In genomic region chr7:80403551-80403950, GRCm38 (mm10) we compare ENCODE assay signal across 8 mouse cellular contexts. TPM values are rescaled to one million over a fixed set of nuclear protein-coding genes. Genes with fewer than 3 reads are reported as not detected.
A peak's percentile ranks its signal among the peaks of the same experiment; 100 is the strongest.
DNase-seq lines count a peak whose midpoint lies in the region; ATAC-seq and TF ChIP-seq lines count a peak whose summit lies in the region.

No protein-coding gene starts in this region.

- no peaks in the 10 kb centered on the region for H3K27me3 ChIP-seq in forebrain, postnatal 0 days (ENCODE audit: insufficient read depth, low read length)
- H3K27me3 ChIP-seq in hindbrain, embryonic 12.5 days = peaks cover 17% of the 10 kb centered on the region
- peaks cover 17% of the 10 kb centered on the region for H3K27me3 ChIP-seq in limb, embryonic 12.5 days

- H3K9me3 ChIP-seq in forebrain, postnatal 0 days (ENCODE audit: low read length) = no peaks in the 10 kb centered on the region
- H3K9me3 ChIP-seq in hindbrain, embryonic 12.5 days (replicated peaks) = no peaks in the 10 kb centered on the region
- H3K9me3 ChIP-seq in limb, embryonic 12.5 days = no peaks in the 10 kb centered on the region

- H3K4me3 ChIP-seq in bone marrow, adult 2 months (replicated peaks; ENCODE audit: control insufficient read depth, low read depth, low read length) = no peak overlapping the region
- no peak overlapping the region for H3K4me3 ChIP-seq in forebrain, postnatal 0 days (ENCODE audit: low read depth, low read length)
- H3K4me3 ChIP-seq in hindbrain, embryonic 12.5 days = no peak overlapping the region
- 0 out of 2 replicates have a peak overlapping the region, but pooled peaks have one; percentile 95 for H3K4me3 ChIP-seq in limb, embryonic 12.5 days (replicated peaks)

- TF ChIP-seq CTCF in bone marrow, adult 2 months (IDR thresholded peaks at IDR 0.05; ENCODE audit: control insufficient read depth, insufficient read depth, low read length) = no peak
- no peak for TF ChIP-seq CTCF in forebrain, postnatal 0 days (IDR thresholded peaks at IDR 0.05; ENCODE audit: low read depth)

- DNase-seq in frontal cortex, postnatal 14 days (ENCODE audit: low spot score in 2 of 2) = no peak
- DNase-seq in forebrain, postnatal 0 days = peak; percentile 83
- DNase-seq in naive thymus-derived CD4-positive, alpha-beta T cell, adult 2 months (ENCODE audit: low read depth) = peak; percentile 43
- no peak for DNase-seq in thymus, postnatal 36 days

- ATAC-seq in frontal cortex, adult (ENCODE audit: low TSS enrichment) = peak; percentile 31; the same call in 1 of the 2 replicates
- peak; percentile 56; the same call in 1 of the 2 replicates for ATAC-seq in forebrain, postnatal 0 days
- no peak for ATAC-seq in hindbrain, embryonic 12.5 days (ENCODE audit: low FRiP score)
- ATAC-seq in limb, embryonic 12.5 days (ENCODE audit: insufficient number of reproducible peaks, insufficient read depth, low FRiP score, low TSS enrichment, low read depth) = no peak

- peaks cover 6% of the 10 kb centered on the region for H3K4me1 ChIP-seq in bone marrow, adult 2 months (ENCODE audit: control insufficient read depth, insufficient read depth, low read length)
- H3K4me1 ChIP-seq in forebrain, postnatal 0 days (ENCODE audit: insufficient read depth) = peaks cover 20% of the 10 kb centered on the region
- H3K4me1 ChIP-seq in hindbrain, embryonic 12.5 days = peaks cover 29% of the 10 kb centered on the region
- H3K4me1 ChIP-seq in limb, embryonic 12.5 days (replicated peaks) = peaks cover 33% of the 10 kb centered on the region

- H3K4me2 ChIP-seq in forebrain, postnatal 0 days (ENCODE audit: low read depth) = peak overlapping the region; percentile 95; the same call in 1 of the 2 replicates
- H3K4me2 ChIP-seq in hindbrain, embryonic 12.5 days (replicated peaks) = peak overlapping the region; percentile 90
- peak overlapping the region; percentile 80 for H3K4me2 ChIP-seq in limb, embryonic 12.5 days

- 21% methylated on average over 9 of the region's 9 CpGs for WGBS in bone marrow, adult 2 months
- WGBS in forebrain, postnatal 0 days = 32% methylated on average over 9 of the region's 9 CpGs
- 57% methylated on average over 9 of the region's 9 CpGs for WGBS in hindbrain, embryonic 12.5 days
- 54% methylated on average over 9 of the region's 9 CpGs for WGBS in limb, embryonic 12.5 days

- no peaks in the 10 kb centered on the region for H3K36me3 ChIP-seq in forebrain, postnatal 0 days (ENCODE audit: insufficient read depth)
- H3K36me3 ChIP-seq in hindbrain, embryonic 12.5 days = no peaks in the 10 kb centered on the region
- peaks cover 2% of the 10 kb centered on the region; the same call in 1 of the 2 replicates for H3K36me3 ChIP-seq in limb, embryonic 12.5 days

- no peak overlapping the region for H3K9ac ChIP-seq in forebrain, postnatal 0 days
- no peak overlapping the region for H3K9ac ChIP-seq in hindbrain, embryonic 12.5 days
- no peak overlapping the region; the same call in 1 of the 2 replicates for H3K9ac ChIP-seq in limb, embryonic 12.5 days (replicated peaks)

- TF ChIP-seq POLR2A in bone marrow, adult 2 months (IDR thresholded peaks at IDR 0.05; ENCODE audit: borderline replicate concordance, control insufficient read depth, low read depth, low read length) = no peak

- H3K27ac ChIP-seq in bone marrow, adult 2 months (ENCODE audit: control insufficient read depth, insufficient read depth, low read depth, low read length, poor library complexity) = peak overlapping the region; percentile 14; the same call in 1 of the 2 replicates
- no peak overlapping the region for H3K27ac ChIP-seq in forebrain, postnatal 0 days (ENCODE audit: low read depth, low read length)
- no peak overlapping the region for H3K27ac ChIP-seq in hindbrain, embryonic 12.5 days
- no peak overlapping the region for H3K27ac ChIP-seq in limb, embryonic 12.5 days

RNA-seq across cellular contexts. Expression of gene Furin, which starts 1.7 kb away (rescaled TPM):
- polyA plus RNA-seq in bone marrow, adult 2 months (2011; ENCODE audit: insufficient read depth, insufficient read length, low replicate concordance, missing spikeins) = 22.2 and 31.0 TPM in 2 replicates
- 16.9 and 21.8 TPM in 2 replicates for total RNA-seq in forebrain, postnatal 0 days (2014; rRNA removed)
- polyA plus RNA-seq in forebrain, postnatal 0 days (2015; fragmentation: Nextera tagmentation; extraction: Ambion mirVana) = 6.8 and 7.7 TPM in 2 replicates
- polyA plus RNA-seq in hindbrain, embryonic 12.5 days (2016; fragmentation: Nextera tagmentation; extraction: Ambion mirVana) = 6.1 and 6.9 TPM in 2 replicates
- polyA plus RNA-seq in limb, embryonic 12.5 days (2016; fragmentation: Nextera tagmentation; extraction: Ambion mirVana) = 10.7 and 13.2 TPM in 2 replicates

RNA-seq across cellular contexts. Expression of gene Fes, which starts 15.8 kb away (rescaled TPM):
- 143 and 311 TPM in 2 replicates for polyA plus RNA-seq in bone marrow, adult 2 months (2011; ENCODE audit: insufficient read depth, insufficient read length, low replicate concordance, missing spikeins)
- total RNA-seq in forebrain, postnatal 0 days (2014; rRNA removed) = 4.5 and 6.4 TPM in 2 replicates
- 2.5 and 2.8 TPM in 2 replicates for polyA plus RNA-seq in forebrain, postnatal 0 days (2015; fragmentation: Nextera tagmentation; extraction: Ambion mirVana)
- polyA plus RNA-seq in hindbrain, embryonic 12.5 days (2016; fragmentation: Nextera tagmentation; extraction: Ambion mirVana) = 10.2 and 11.8 TPM in 2 replicates
- 10.2 and 11.0 TPM in 2 replicates for polyA plus RNA-seq in limb, embryonic 12.5 days (2016; fragmentation: Nextera tagmentation; extraction: Ambion mirVana)

RNA-seq across cellular contexts. Expression of gene Man2a2, which starts 32.4 kb away (rescaled TPM):
- polyA plus RNA-seq in bone marrow, adult 2 months (2011; ENCODE audit: insufficient read depth, insufficient read length, low replicate concordance, missing spikeins) = 25.1 and 40.0 TPM in 2 replicates
- total RNA-seq in forebrain, postnatal 0 days (2014; rRNA removed) = 49.4 and 54.8 TPM in 2 replicates
- polyA plus RNA-seq in forebrain, postnatal 0 days (2015; fragmentation: Nextera tagmentation; extraction: Ambion mirVana) = 6.5 and 12.0 TPM in 2 replicates
- 27.2 and 30.9 TPM in 2 replicates for polyA plus RNA-seq in hindbrain, embryonic 12.5 days (2016; fragmentation: Nextera tagmentation; extraction: Ambion mirVana)
- polyA plus RNA-seq in limb, embryonic 12.5 days (2016; fragmentation: Nextera tagmentation; extraction: Ambion mirVana) = 25.7 and 31.7 TPM in 2 replicates

Comparison
In these comparisons a context has a peak if more than half of its experiments do, and no peak if none do; other contexts are left out.
1. ATAC-seq: peak in frontal cortex, adult (single experiment) and forebrain, postnatal 0 days (single experiment); none in hindbrain, embryonic 12.5 days (single experiment) and limb, embryonic 12.5 days (single experiment).
2. DNase-seq: peak in forebrain, postnatal 0 days (single experiment) and naive thymus-derived CD4-positive, alpha-beta T cell, adult 2 months (single experiment); none in frontal cortex, postnatal 14 days (0 of 2) and thymus, postnatal 36 days (0 of 2).
3. RNA of gene Fes, which starts 15.8 kb away (polyA plus RNA-seq): 143 to 311 TPM in bone marrow, adult 2 months; 10.2 to 11.8 TPM in hindbrain, embryonic 12.5 days, 10.2 to 11.0 TPM in limb, embryonic 12.5 days and 2.5 to 2.8 TPM in forebrain, postnatal 0 days; every median in the first group is over 10 times any median in the second.
4. Peak in every context shown above with its lines, with median percentiles within 50 percentile points of each other: H3K4me2 ChIP-seq.